22 mouse cellular contexts compared by ENCODE assay signal in genomic region chr10:61747302-61747701, GRCm38 (mm10). TPM values are rescaled to one million over a fixed set of nuclear protein-coding genes. Genes with fewer than 3 reads are reported as not detected.
DNase-seq lines count a peak whose midpoint lies in the region; ATAC-seq lines count a peak whose summit lies in the region.
"Had no signal": no experiment of that assay in that cellular context is flagged by ENCODE, and none has a peak within 500 bp of the region (broad histone marks: within the 10 kb centered on the region; RNA-seq: fewer than 3 reads in every experiment).

No protein-coding gene starts in this region.

- H3K4me1 ChIP-seq in neural tube, embryonic 14.5 days (ENCODE audit: control insufficient read depth, insufficient read depth, low read length), result no peaks in the 10 kb centered on the region
- H3K4me1 ChIP-seq: forebrain, embryonic 10.5 days; forebrain, embryonic 13.5 days; hindbrain, embryonic 15.5 days; intestine, embryonic 15.5 days had no signal

- ATAC-seq in neural tube, embryonic 14.5 days (ENCODE audit: low read depth), result peak; percentile 48; the same call in 1 of the 2 replicates
- ATAC-seq: activated CD4-positive, CD25-positive, alpha-beta regulatory T cell, adult 4 months; forebrain, embryonic 13.5 days; forebrain, embryonic 16.5 days; intestine, embryonic 15.5 days had no signal

- no peak overlapping the region for H3K4me3 ChIP-seq in neural tube, embryonic 14.5 days (ENCODE audit: low read depth, low read length)
- H3K4me3 ChIP-seq: forebrain, embryonic 10.5 days; forebrain, embryonic 13.5 days; heart, adult 2 months; hindbrain, embryonic 15.5 days; intestine, embryonic 15.5 days had no signal

- peak; percentile 47 to 62 for DNase-seq in cerebellum, postnatal 10 days
- DNase-seq in cerebellum, postnatal 36 days, result no peak
- peak; percentile 38 for DNase-seq in gastrocnemius, postnatal 14 days
- DNase-seq in gastrocnemius, adult 18-20 months (ENCODE audit: low spot score), result no peak
- DNase-seq in left cerebral cortex, postnatal 4 days, result peak; percentile 40
- DNase-seq in left cerebral cortex, postnatal 14 days (ENCODE audit: low spot score in 2 of 2), result no peak
- DNase-seq in neural tube, embryonic 10.5 days (ENCODE audit: extremely low spot score, low spot score), result no peak
- DNase-seq: adrenal gland, adult 8-10 months; adrenal gland, postnatal 25 days; cerebellum, adult 11 months; cerebellum, adult 2 months; cerebellum, adult 9-11 months; heart, adult 2 months; kidney, adult 11 months had no signal

- no peak overlapping the region for H3K4me2 ChIP-seq in neural tube, embryonic 14.5 days (ENCODE audit: low read depth, low read length)
- H3K4me2 ChIP-seq: forebrain, embryonic 13.5 days; heart, embryonic 11.5 days; hindbrain, embryonic 15.5 days; intestine, embryonic 15.5 days had no signal

- no peak overlapping the region for H3K9ac ChIP-seq in neural tube, embryonic 14.5 days (replicated peaks; ENCODE audit: low read depth, low read length)
- H3K9ac ChIP-seq: forebrain, embryonic 13.5 days; hindbrain, embryonic 15.5 days; intestine, embryonic 15.5 days had no signal

- H3K9me3 ChIP-seq in neural tube, embryonic 14.5 days (ENCODE audit: control insufficient read depth, low read length), result no peaks in the 10 kb centered on the region
- H3K9me3 ChIP-seq: hindbrain, embryonic 15.5 days; intestine, embryonic 15.5 days had no signal

- H3K27me3 ChIP-seq in neural tube, embryonic 14.5 days (ENCODE audit: control insufficient read depth, insufficient read depth, low read length), result no peaks in the 10 kb centered on the region
- H3K27me3 ChIP-seq: forebrain, embryonic 13.5 days; hindbrain, embryonic 15.5 days; intestine, embryonic 15.5 days had no signal

- peaks cover 72% of the 10 kb centered on the region for H3K36me3 ChIP-seq in neural tube, embryonic 14.5 days (ENCODE audit: control insufficient read depth, insufficient read depth, low read length)

- intact Hi-C loops in gastrocnemius, postnatal 14 days (cut with DNase I; ENCODE audit: low total_unique reads), result no loop called here
- intact Hi-C loops in left cerebral cortex, postnatal 4 days (cut with DNase I), result no loop called here
- intact Hi-C loops in left cerebral cortex, postnatal 14 days (cut with DNase I), result no loop called here

- WGBS in neural tube, embryonic 14.5 days, result 78% methylated on average over 13 of the region's 13 CpGs

- H3K27ac ChIP-seq in neural tube, embryonic 14.5 days (ENCODE audit: low read depth, low read length), result no peak overlapping the region
- H3K27ac ChIP-seq: forebrain, embryonic 10.5 days; forebrain, embryonic 13.5 days; heart, adult 2 months; hindbrain, embryonic 15.5 days; intestine, embryonic 15.5 days had no signal

RNA-seq across cellular contexts. Expression of gene Aifm2, which starts 32.2 kb away (rescaled TPM):
- total RNA-seq in gastrocnemius, postnatal 14 days (2021), result 10 to 100 TPM; 11.5 to 12.9 TPM
- total RNA-seq in gastrocnemius, adult 18-20 months (2021), result 10 to 100 TPM; 12.4 to 15.2 TPM
- total RNA-seq in left cerebral cortex, postnatal 4 days (2021), result 10 to 100 TPM in 1 of 2 experiments, 1 to 10 TPM in 1; 9.5 to 10.4 TPM
- 1 to 10 TPM; 5.0 to 8.1 TPM for total RNA-seq in left cerebral cortex, postnatal 14 days (2021)
- 12.8 and 13.0 TPM in 2 replicates for polyA plus RNA-seq in neural tube, embryonic 14.5 days (2014; fragmentation: Nextera tagmentation; extraction: Ambion mirVana)

RNA-seq across cellular contexts. Expression of gene H2afy2, which starts 36.6 kb away (rescaled TPM):
- 1 to 10 TPM; 2.6 to 2.7 TPM for total RNA-seq in gastrocnemius, postnatal 14 days (2021)
- total RNA-seq in gastrocnemius, adult 18-20 months (2021), result under 1 TPM; 0.71 to 0.83 TPM
- 100 to 1,000 TPM; 124 to 126 TPM for total RNA-seq in left cerebral cortex, postnatal 4 days (2021)
- total RNA-seq in left cerebral cortex, postnatal 14 days (2021), result 10 to 100 TPM; 36.6 to 40.4 TPM
- polyA plus RNA-seq in neural tube, embryonic 14.5 days (2014; fragmentation: Nextera tagmentation; extraction: Ambion mirVana), result 203 and 238 TPM in 2 replicates

RNA-seq across cellular contexts. Expression of gene Tysnd1, which starts 52.0 kb away (rescaled TPM):
- total RNA-seq in gastrocnemius, postnatal 14 days (2021), result 10 to 100 TPM; 11.8 to 14.3 TPM
- 10 to 100 TPM; 13.0 to 15.1 TPM for total RNA-seq in gastrocnemius, adult 18-20 months (2021)
- 10 to 100 TPM; 32.0 to 36.6 TPM for total RNA-seq in left cerebral cortex, postnatal 4 days (2021)
- total RNA-seq in left cerebral cortex, postnatal 14 days (2021), result 10 to 100 TPM; 27.7 to 27.9 TPM
- 26.5 and 26.7 TPM in 2 replicates for polyA plus RNA-seq in neural tube, embryonic 14.5 days (2014; fragmentation: Nextera tagmentation; extraction: Ambion mirVana)

Comparison
In these comparisons a context has a peak if more than half of its experiments do, and no peak if none do; other contexts are left out.
1. DNase-seq: peak in cerebellum, postnatal 10 days (2 of 2), gastrocnemius, postnatal 14 days (single experiment) and left cerebral cortex, postnatal 4 days (single experiment); none in cerebellum, postnatal 36 days (0 of 2), gastrocnemius, adult 18-20 months (single experiment), left cerebral cortex, postnatal 14 days (0 of 2) and neural tube, embryonic 10.5 days (single experiment).
2. RNA of gene H2afy2, which starts 36.6 kb away (total RNA-seq): 124 to 126 TPM in left cerebral cortex, postnatal 4 days and 36.6 to 40.4 TPM in left cerebral cortex, postnatal 14 days; 2.6 to 2.7 TPM in gastrocnemius, postnatal 14 days and 0.71 to 0.83 TPM in gastrocnemius, adult 18-20 months; every median in the first group is over 10 times any median in the second.